ENCODE assay signal across 9 mouse cellular contexts in genomic region chr4:55711500-55712341, GRCm38 (mm10).
DNase-seq lines count a peak whose midpoint lies in the region; ATAC-seq and TF ChIP-seq lines count a peak whose summit lies in the region.
"Had no signal": no experiment of that assay in that cellular context is flagged by ENCODE, and none has a peak within 500 bp of the region (broad histone marks: within the 10 kb centered on the region; RNA-seq: fewer than 3 reads in every experiment).

No protein-coding gene starts in this region.

- no peak for TF ChIP-seq POLR2A in thymus, adult 2 months (IDR thresholded peaks at IDR 0.05; ENCODE audit: control insufficient read depth, extremely low read depth, insufficient read depth, low read length, poor library complexity)

- no peaks in the 10 kb centered on the region for H3K9me3 ChIP-seq in hindbrain, embryonic 11.5 days (ENCODE audit: control insufficient read depth, low read length)

- no peak overlapping the region for H3K4me2 ChIP-seq in hindbrain, embryonic 11.5 days (replicated peaks; ENCODE audit: low read depth, low read length)

- no peak overlapping the region for H3K4me3 ChIP-seq in hindbrain, embryonic 11.5 days (ENCODE audit: low read depth, low read length)
- no peak overlapping the region for H3K4me3 ChIP-seq in thymus, adult 2 months (ENCODE audit: control insufficient read depth, insufficient read depth, low read length)

- no peak overlapping the region for H3K27ac ChIP-seq in hindbrain, embryonic 11.5 days (ENCODE audit: low read depth, low read length)
- H3K27ac ChIP-seq in thymus, adult 2 months (ENCODE audit: control insufficient read depth, insufficient read depth, low read length), result no peak overlapping the region

- no peaks in the 10 kb centered on the region for H3K36me3 ChIP-seq in hindbrain, embryonic 11.5 days (ENCODE audit: control insufficient read depth, insufficient read depth, low read length)
- H3K36me3 ChIP-seq in thymus, adult 2 months (ENCODE audit: control insufficient read depth, insufficient read depth, low read length), result no peaks in the 10 kb centered on the region

- WGBS in hindbrain, embryonic 11.5 days, result 48% methylated on average over 13 of the region's 13 CpGs
- 92% methylated on average over 13 of the region's 13 CpGs for WGBS in thymus, adult 2 months

- H3K4me1 ChIP-seq in hindbrain, embryonic 11.5 days (replicated peaks; ENCODE audit: control insufficient read depth, insufficient read depth, low read length), result no peaks in the 10 kb centered on the region
- no peaks in the 10 kb centered on the region for H3K4me1 ChIP-seq in thymus, adult 2 months (replicated peaks; ENCODE audit: control insufficient read depth, insufficient read depth, low read length)

- ATAC-seq in hindbrain, embryonic 11.5 days (ENCODE audit: low FRiP score), result peak; percentile 75

- no peaks in the 10 kb centered on the region for H3K27me3 ChIP-seq in hindbrain, embryonic 11.5 days (ENCODE audit: control insufficient read depth, insufficient read depth, low read length)
- H3K27me3 ChIP-seq in thymus, adult 2 months (ENCODE audit: control insufficient read depth, insufficient read depth, low read length), result no peaks in the 10 kb centered on the region

- TF ChIP-seq CTCF in thymus, adult 2 months (IDR thresholded peaks at IDR 0.05; ENCODE audit: borderline replicate concordance, control insufficient read depth, extremely low read depth, insufficient read depth, low read length, poor library complexity), result no peak

- DNase-seq in kidney, adult 18-20 months, result peak; percentile 18
- no peak for DNase-seq in kidney, adult 11 months
- DNase-seq in adipocyte (ENCODE audit: low spot score), result peak; percentile 31
- DNase-seq in hindbrain, embryonic 11.5 days (ENCODE audit: low spot score), result peak; percentile 36
- DNase-seq in mesoderm, embryonic 11.5 days (ENCODE audit: low read depth, low spot score), result peak; percentile 25
- DNase-seq in testis, postnatal 14 days (ENCODE audit: low spot score), result no peak
- no peak for DNase-seq in thymus, postnatal 0 days (ENCODE audit: low spot score)
- no peak for DNase-seq in thymus, adult 2 months
- DNase-seq: adrenal gland, adult 8-10 months had no signal

- no peak overlapping the region for H3K9ac ChIP-seq in hindbrain, embryonic 11.5 days (ENCODE audit: low read depth, low read length)

Comparison
In these comparisons a context has a peak if more than half of its experiments do, and no peak if none do; other contexts are left out.
1. DNase-seq: peak in kidney, adult 18-20 months (single experiment), adipocyte (single experiment), hindbrain, embryonic 11.5 days (single experiment) and mesoderm, embryonic 11.5 days (single experiment); none in kidney, adult 11 months (single experiment), testis, postnatal 14 days (single experiment), thymus, postnatal 0 days (single experiment) and thymus, adult 2 months (single experiment).